Mouse (Mus musculus) liver, postnatal 0 days (tissue): ENCODE data around the gene Ttc14. TPM values are rescaled to one million over a fixed set of nuclear protein-coding genes. Genes with fewer than 3 reads are reported as not detected.

Experiments
- ATAC-seq: fragments of 200-750 bp; cut with Nextera tagmentation; 2 replicates; pipeline ENCODE4 v1.8.0; 2017; ENCODE audit warnings: mild to moderate bottlenecking, moderate library complexity
- DNase-seq: peaks from one replicate; pipeline ENCODE4 v3.0.0-alpha.2; 2016
- H3K27ac ChIP-seq: fragments of 300-500 bp; sonication (generic); 2 replicates; pipeline ENCODE4 v1.5.1; 2014; ENCODE audit warnings: antibody characterized with exemption, moderate library complexity, mild to moderate bottlenecking, low read depth
- H3K27me3 ChIP-seq: fragments of 300-500 bp; sonication (generic); 2 replicates; pipeline ENCODE4 v1.6.1; 2014; ENCODE audit warnings: low read length, control low read depth, mixed read lengths; ENCODE audit not compliant: insufficient read depth
- H3K36me3 ChIP-seq: fragments of 300-500 bp; sonication (generic); replicated peaks from 2 replicates; pipeline ENCODE4 v1.6.1; 2014; ENCODE audit warnings: mild to moderate bottlenecking, control low read depth, low read length, moderate library complexity, mixed read lengths; ENCODE audit not compliant: insufficient read depth
- H3K4me1 ChIP-seq: fragments of 300-500 bp; sonication (generic); 2 replicates; pipeline ENCODE4 v1.6.1; 2014; ENCODE audit warnings: antibody characterized with exemption, mild to moderate bottlenecking, control low read depth; ENCODE audit not compliant: insufficient read depth
- H3K4me2 ChIP-seq: fragments of 300-500 bp; sonication (generic); 2 replicates; pipeline ENCODE4 v1.6.1; 2014; ENCODE audit warnings: low read depth, mild to moderate bottlenecking, low read length, moderate library complexity, mixed read lengths
- H3K4me3 ChIP-seq: fragments of 300-500 bp; sonication (generic); 2 replicates; pipeline ENCODE4 v1.5.1; 2014; ENCODE audit warnings: low read depth, low read length
- H3K9ac ChIP-seq: fragments of 300-500 bp; sonication (generic); replicated peaks from 2 replicates; pipeline ENCODE4 v1.6.1; 2014; ENCODE audit warnings: mild to moderate bottlenecking, moderate library complexity
- H3K9me3 ChIP-seq: fragments of 300-500 bp; sonication (generic); 2 replicates; pipeline ENCODE4 v1.6.1; 2016; ENCODE audit warnings: mild to moderate bottlenecking, control low read depth, low read length, mixed read lengths
- CTCF ChIP-seq: sonication (generic); IDR thresholded peaks from 2 replicates; pipeline ENCODE4 v1.5.1; 2016; ENCODE audit warnings: antibody characterized with exemption, low read depth
- EP300 ChIP-seq: IDR thresholded peaks from 2 replicates; pipeline ENCODE4 v1.6.1; 2016; ENCODE audit warnings: antibody characterized with exemption, low read depth, mild to moderate bottlenecking
- WGBS: fragments of 180-500 bp; shearing (Covaris S2); extraction: QIAGEN DNeasy Blood & Tissue Kit; methylation state at CpG from one replicate; pipeline ENCODE4 v1.1.7; 2014; ENCODE audit not compliant: insufficient replicate concordance; 5-methylcytosine and 5-hydroxymethylcytosine counted together
- polyA plus RNA-seq: library from polyadenylated mRNA; unstranded; fragments of >200 nt; fragmentation: Nextera tagmentation; extraction: Ambion mirVana; gene quantifications from 2 replicates; pipeline ENCODE4 v1.2.1, GENCODE M21; 2015

Ttc14 gene
- polyA plus RNA-seq, 1 experiment from 2014 or later, result 25.5 TPM

DNA sequence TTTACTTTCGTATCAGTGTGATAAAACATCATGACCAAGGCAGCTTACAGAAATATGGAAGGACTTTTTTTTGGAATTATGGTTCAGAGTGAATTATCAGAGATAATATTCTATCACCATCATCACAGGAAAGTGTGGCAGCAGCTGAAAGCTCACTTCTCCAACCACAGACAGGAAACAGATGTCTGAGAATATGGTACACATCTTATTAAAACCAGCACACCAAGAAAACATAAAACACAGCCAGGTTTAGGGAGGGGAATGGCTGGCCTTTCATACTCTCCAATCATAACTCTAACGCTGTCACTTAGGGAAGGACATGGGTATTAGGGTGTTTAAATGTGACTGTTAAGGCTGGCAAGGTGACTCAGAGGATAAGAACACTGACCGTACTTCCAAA is 59.3 kb downstream of the Ttc14 start:
- Histone ChIP-seq H3K27ac (no peak overlapping the region), H3K4me2 (no peak overlapping the region), H3K4me1 (no peaks in the 10 kb centered on the region), H3K4me3 (no peak overlapping the region), H3K27me3 (no peaks in the 10 kb centered on the region), H3K36me3 (no peaks in the 10 kb centered on the region), H3K9ac (no peak overlapping the region), H3K9me3 (no peaks in the 10 kb centered on the region)
- no peak for DNase-seq
- TF ChIP-seq EP300 (no peak), CTCF (no peak)
- ATAC-seq, result no peak
- WGBS, result 49% methylated on average over 3 of the region's 3 CpGs

DNA sequence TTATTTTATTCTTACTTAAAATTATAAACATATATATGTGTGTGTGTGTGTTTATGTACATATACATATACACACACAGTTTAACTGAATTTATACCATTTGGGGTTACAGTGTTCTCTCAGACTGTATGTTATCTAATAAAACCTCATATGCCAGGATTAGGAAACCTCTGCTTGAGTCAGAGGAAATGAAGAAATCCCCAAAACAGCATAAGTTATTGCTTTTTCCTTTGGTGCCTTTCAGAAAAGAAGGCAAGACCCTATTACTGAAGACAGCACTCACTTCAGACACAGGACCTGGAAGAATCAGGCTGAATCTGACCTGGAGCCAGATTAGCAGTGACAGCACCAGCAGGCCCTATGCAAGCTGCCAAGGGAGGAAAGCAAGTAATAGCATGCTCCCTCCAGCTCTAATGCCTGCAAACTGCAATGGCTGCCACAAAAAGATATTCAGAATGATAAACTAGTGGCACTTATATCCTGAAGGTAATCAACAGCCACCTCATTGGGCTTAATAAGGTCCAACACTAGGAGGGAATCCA is 64.4 kb downstream of the Ttc14 start:
- TF ChIP-seq CTCF, result no peak
- no peak for TF ChIP-seq EP300
- DNase-seq (no peak), ATAC-seq (no peak)
- H3K4me2 ChIP-seq, result no peak overlapping the region
- H3K36me3 ChIP-seq, result no peaks in the 10 kb centered on the region
- no peaks in the 10 kb centered on the region for H3K9me3 ChIP-seq
- H3K9ac ChIP-seq, result no peak overlapping the region
- no peaks in the 10 kb centered on the region for H3K27me3 ChIP-seq
- no peaks in the 10 kb centered on the region for H3K4me1 ChIP-seq
- no peak overlapping the region for H3K4me3 ChIP-seq
- H3K27ac ChIP-seq, result no peak overlapping the region

Other genes starting within 250 kb of the Ttc14 start
- gene Ccdc39, start 44.5 kb downstream of the Ttc14 start, polyA plus RNA-seq, result 0.08 and 0.12 TPM in 2 replicates
- 20.7 and 22.2 TPM in 2 replicates for gene Fxr1, start 220.1 kb downstream of the Ttc14 start, polyA plus RNA-seq